Mouse (Mus musculus): ENCODE data around the gene Psmc5.
"Not testable (repeated sequence)": the region's sequence is repeated elsewhere in the genome, so short reads cannot be mapped to it uniquely, and the experiment has no call there.

Gene Psmc5

GRCm38 (mm10) chr11:106255685-106256451 is at the start of gene Psmc5, which contains the start of gene Ftsj3:
Gene Psmc5 (plus strand): TSS chr11:106256154.
Gene Ftsj3 (minus strand): TSS chr11:106256079.
- ATAC-seq (ENCODE audit: low TSS enrichment) = peak; percentile 91

DNA sequence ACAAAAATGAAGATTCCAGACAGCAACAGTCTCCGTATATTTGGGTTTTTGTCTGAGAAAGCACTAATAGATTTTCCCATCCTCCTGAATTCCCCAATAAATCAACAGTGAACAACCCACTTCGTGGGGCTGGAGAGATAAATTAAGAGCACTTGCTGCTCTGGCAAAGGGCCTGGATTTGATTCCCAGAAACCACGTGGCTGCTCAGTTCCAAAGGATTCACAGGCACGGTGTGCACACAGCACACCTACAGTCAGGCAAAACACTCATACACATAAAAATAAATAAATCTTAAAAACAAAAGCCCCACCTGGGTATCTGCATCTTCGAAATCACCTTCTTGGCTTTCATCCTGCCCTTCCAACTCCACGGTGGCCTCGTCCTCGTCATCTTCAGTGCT is 43.2 kb upstream of the Psmc5 start:
- no peak for ATAC-seq (ENCODE audit: low TSS enrichment)

GRCm38 (mm10) chr11:106214856-106215255 is 41.1 kb upstream of the Psmc5 start:
- ATAC-seq (ENCODE audit: low TSS enrichment) = no peak

DNA sequence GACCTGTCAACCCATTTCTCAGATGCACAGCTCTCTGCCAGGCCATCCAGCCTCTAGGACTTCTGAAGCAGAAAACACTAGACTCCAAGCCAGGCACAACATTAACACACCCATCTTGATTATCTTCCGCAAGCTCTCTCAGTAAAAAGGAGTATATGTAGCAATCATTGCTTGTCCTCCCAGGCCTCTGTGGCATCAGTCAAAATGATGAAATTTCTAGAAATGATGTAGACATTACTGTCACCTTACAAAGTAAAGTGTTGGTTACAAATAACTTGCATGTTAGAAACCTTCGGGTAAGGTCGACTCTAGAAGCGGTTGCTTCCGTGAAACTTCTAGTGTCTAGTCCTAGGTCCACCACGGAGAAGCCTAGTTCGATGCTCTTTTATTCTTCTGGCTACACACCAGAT is 40.5 kb upstream of the Psmc5 start:
- no peak for ATAC-seq (ENCODE audit: low TSS enrichment)

- ATAC-seq (ENCODE audit: low TSS enrichment) = peak; percentile 98
Observed at GRCm38 (mm10) chr11:106215927-106216729, 39.8 kb upstream of the Psmc5 start, which contains the start of gene Ccdc47. Gene Ccdc47 (minus strand): TSS chr11:106216344.

DNA sequence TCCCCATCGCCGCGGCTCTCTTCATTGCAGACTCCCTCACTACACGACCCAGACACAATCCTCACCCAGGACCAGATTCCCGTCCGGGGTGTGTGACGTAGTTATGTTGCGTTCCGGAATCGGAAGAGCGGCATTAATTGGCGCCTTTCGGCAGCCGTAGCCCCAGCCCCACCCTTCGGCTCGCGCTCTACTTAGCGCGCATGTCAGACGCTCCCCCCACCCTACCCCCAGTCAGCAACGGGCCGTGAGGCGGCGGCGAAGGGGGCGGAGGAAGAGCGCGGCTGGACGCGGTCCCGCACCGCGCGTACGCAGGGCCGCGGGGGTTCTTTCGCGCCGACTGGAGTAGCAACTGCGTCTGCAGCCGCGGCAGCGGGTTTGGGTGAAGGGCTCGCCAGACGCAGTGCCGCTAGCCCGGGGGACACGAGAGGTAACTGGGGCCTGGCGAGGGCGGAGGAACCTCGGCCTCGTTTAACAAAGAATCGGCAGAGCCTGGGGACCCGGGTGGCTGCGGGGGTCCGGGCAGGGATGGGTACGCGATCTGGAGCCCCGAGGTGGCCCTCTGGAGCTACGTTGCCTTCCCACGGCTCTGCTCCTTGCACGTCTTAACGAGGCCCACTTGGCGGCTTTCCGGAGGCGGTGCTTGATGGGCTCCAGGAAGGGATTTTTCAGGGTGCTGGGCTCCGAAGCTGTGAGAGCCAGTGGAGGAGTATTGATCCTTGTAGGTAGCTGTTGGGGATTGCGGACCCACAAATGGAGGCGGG is 39.0 kb upstream of the Psmc5 start, which contains the start of gene Ddx42:
Gene Ddx42 (plus strand): TSS at position 197 of the 761 bp plus-strand sequence.
- ATAC-seq (ENCODE audit: low TSS enrichment) = peak; percentile 89

DNA sequence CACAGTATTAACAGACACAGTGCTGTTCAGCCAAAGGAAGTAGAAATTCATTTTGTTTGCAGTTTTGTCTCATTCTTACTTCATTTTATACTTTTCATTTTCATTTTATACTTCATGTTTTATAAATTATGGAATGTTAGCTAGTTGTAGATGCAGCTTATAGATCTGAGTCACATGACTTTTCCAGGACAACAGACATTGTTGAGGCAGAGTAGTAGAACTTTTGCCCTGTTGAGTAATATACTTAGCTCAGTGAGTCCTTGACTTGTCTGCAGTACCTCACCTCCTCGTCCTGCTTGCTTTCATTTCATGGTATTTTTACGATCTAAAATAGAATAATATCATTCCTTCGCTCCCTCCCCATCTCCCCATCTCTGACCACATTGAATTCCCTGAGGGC is 35.4 kb upstream of the Psmc5 start:
- no peak for ATAC-seq (ENCODE audit: low TSS enrichment)

GRCm38 (mm10) chr11:106233978-106234377 is 22.0 kb upstream of the Psmc5 start:
- not testable (repeated sequence) for ATAC-seq (ENCODE audit: low TSS enrichment)

DNA sequence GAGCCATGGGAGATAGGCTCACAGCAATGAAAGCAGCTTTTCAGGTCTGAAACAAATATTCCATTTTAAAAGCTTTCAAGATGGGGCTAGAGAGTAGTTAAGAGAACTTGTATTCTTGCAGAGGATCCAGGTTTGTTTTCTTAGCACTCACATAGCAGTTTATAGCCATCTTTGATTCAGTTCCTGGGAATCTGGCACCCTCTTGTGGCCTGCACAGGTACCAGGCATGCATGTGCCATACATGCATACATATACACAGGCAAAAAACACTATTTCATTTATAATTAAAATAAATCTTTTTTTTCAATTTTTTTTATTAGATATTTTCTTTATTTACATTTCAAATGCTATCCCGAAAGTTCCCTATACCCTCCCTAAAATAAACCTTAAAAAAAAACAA is 9.1 kb upstream of the Psmc5 start:
- no peak for ATAC-seq (ENCODE audit: low TSS enrichment)

GRCm38 (mm10) chr11:106249326-106249725 is 6.6 kb upstream of the Psmc5 start:
- no peak for ATAC-seq (ENCODE audit: low TSS enrichment)

GRCm38 (mm10) chr11:106254767-106255166 is 1.2 kb upstream of the Psmc5 start:
- ATAC-seq (ENCODE audit: low TSS enrichment) = no peak

DNA sequence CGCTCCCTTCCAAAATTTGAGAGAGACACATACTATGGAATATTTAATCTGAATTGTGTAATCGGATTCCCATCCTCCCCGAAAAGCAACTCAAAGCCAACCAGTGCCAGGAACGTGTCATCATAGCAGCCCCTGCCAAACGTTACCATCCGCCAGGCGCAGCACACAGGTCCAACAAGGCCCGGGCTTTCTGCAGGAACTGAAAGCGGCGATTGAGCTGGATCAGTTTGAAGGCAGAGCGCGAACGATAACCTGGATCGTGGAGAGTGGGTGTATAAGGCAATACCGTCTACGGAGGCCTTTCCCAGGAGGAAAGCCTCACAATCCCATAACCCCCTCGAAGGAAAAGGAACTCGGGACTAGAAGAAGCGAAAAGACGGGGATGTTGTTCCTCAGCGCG is 780 bp upstream of the Psmc5 start:
- ATAC-seq (ENCODE audit: low TSS enrichment) = peak; percentile 0; the same call in 1 of the 2 replicates

GRCm38 (mm10) chr11:106256775-106257174 is 821 bp downstream of the Psmc5 start:
- no peak for ATAC-seq (ENCODE audit: low TSS enrichment)

GRCm38 (mm10) chr11:106260826-106261450 is 5.0 kb downstream of the Psmc5 start:
- ATAC-seq (ENCODE audit: low TSS enrichment) = no peak

DNA sequence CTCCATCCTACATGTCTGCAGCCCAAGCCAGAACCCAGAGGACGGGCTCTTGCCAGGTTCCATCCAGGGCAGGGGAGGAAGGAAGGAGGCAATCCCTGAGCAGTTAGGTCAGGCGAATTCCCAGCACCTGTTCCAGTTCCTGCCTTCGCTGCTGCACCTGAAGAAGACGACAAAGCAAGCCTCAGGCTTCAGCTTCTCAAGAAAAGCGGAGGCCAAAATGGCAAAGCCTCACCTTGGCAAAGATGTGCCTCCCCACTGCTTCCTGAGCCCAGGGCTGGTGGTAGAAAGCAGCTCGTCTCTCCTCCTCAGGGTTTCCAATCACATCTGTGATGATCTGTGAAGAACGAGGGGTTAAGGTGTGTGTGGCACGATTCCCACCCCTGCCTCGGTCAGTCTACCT is 8.0 kb downstream of the Psmc5 start:
- no peak for ATAC-seq (ENCODE audit: low TSS enrichment)

DNA sequence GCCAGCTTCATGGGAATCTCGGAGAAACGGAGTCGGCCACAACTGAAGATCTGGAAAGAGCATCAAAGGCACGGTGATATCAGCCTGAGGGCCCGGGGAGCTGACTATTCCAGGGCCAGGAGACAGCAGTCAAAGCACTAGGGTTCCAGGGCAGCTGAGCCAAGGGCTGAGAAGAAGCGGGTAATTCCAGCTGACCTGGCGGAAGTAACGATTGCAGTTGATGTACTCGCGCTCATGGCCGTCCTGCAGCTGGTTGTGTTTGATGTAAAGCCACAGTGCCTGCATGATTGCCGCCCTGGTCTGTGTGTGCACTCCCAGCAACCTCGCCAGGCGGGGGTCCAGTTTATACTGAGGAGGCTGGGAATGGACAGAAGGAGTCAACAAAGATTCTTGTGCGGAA is 9.0 kb downstream of the Psmc5 start:
- ATAC-seq (ENCODE audit: low TSS enrichment) = no peak

DNA sequence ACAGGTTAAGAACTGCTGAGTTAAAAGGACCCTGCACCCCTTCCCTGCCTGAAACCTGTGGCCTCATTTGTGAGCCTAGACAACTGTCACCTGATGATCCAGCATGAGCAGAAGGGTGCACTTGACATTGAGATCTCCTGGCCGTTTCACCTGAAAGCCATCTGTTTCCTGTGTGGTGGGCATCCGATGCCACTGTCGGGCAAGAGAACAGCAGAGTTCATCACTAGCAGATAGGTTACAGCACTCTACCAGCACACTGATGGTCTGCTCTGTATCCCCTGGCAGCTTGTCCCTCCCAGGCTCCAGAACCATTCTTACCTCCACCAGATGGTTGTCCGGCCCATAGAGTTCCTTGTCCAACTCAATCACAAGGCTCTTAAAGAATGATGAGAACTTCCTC is 9.6 kb downstream of the Psmc5 start:
- ATAC-seq (ENCODE audit: low TSS enrichment) = no peak

DNA sequence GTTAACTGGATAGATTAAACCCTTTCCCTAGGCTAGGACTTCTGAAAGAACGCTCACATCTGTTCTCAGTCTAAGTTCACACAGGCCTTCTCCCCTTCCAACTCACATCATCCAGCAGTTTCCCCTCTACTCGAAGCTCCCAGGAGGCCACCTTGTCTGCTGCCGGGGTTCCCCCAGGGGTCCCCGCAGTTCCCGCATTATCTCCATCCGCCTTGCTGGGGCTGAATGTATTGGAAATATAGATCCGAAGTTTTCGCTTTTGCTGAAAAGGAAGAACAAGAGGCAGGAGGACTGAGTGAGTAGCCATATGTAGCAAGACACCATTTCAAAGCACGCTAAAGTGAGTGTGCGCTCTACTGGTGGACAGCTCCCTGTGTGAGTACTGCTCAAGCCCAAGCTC is 10.5 kb downstream of the Psmc5 start:
- no peak for ATAC-seq (ENCODE audit: low TSS enrichment)

GRCm38 (mm10) chr11:106267311-106267852 is 11.4 kb downstream of the Psmc5 start:
- ATAC-seq (ENCODE audit: low TSS enrichment) = no peak

DNA sequence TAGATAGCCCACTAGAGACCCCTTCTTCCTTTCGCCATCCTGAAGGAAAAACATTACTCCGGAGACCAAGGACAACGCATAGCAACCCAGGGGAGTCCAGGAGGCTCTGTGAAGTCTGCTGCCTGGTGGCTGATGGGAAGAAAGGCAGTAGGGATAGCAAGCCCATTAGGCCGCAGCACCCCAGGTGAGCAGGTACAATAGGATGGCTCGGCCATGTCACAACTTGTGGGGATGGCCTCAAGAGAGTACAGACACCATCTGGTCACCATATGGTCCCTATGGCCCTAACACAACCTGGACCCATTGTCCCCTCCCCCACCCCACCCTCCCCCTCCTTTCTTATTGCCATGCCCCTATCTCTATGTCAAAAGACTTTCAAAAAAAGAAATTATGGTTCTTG is 11.9 kb downstream of the Psmc5 start:
- ATAC-seq (ENCODE audit: low TSS enrichment) = no peak

DNA sequence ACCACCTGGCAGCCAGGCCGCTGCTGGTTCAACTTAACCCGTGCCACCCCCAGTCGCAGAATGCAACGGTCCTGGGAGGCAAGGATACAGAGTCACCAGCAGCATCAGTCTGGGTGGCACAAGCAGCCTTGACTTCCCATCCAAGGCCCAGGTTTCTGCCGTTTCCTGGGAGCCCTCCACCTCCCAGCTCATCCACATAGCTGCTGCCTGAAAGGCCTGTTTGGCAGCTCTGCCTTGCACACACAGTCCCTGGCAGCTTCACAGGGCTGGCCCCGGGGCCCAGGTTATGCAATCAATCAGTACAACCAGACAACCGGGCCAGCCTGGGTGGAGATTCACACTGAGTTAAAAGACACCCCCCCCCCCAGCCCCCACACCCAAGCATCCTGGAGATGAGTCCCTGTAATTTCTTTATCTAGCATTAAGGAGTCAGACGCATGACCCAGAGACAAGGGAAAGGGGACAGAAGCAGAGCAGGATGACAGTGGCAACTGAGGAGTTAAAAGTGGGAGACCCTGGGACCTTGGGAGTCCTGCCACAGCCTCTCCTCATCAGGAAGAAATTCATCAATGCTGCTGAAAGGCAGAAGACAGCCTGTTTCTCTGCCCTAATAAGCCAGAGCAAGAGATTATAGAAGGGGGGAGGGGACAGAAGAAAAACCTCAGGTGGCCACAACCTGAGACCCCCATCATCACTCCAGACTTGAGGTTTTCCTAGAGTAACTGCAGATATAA is 12.5 kb downstream of the Psmc5 start:
- peak; percentile 26; the same call in 1 of the 2 replicates for ATAC-seq (ENCODE audit: low TSS enrichment)
